Comparison of ENCODE assay signal across 9 mouse cellular contexts in the genomic region with DNA sequence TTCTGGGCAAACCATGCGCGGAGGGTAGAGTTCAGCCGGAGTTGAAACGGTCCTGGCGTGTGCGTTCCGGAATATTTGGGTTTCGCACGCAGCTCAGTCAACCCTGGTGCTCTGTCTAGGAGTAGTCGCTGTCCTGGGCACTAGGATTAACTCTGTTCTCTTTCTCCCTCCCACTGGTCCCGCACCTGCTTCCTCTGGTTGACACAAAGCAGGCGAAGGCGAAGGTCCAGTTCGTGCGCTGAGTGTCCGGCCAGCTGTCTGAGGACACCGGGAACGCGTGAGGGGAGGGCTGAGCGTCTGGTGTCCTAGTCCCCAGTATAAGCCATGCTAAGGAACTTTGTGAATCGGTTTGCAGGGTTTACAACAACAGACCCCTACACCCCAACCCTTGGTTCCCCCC. TPM values are rescaled to one million over a fixed set of nuclear protein-coding genes. Genes with fewer than 3 reads are reported as not detected.
DNase-seq lines count a peak whose midpoint lies in the region; ATAC-seq lines count a peak whose summit lies in the region.
"Had no signal": no experiment of that assay in that cellular context is flagged by ENCODE, and none has a peak within 500 bp of the region (broad histone marks: within the 10 kb centered on the region; RNA-seq: fewer than 3 reads in every experiment).

No protein-coding gene starts in this region.

- DNase-seq in adrenal gland, postnatal 14 days, result peak; percentile 17
- DNase-seq in adrenal gland, postnatal 4 days (ENCODE audit: low spot score in 2 of 2), result no peak
- DNase-seq in lung, postnatal 4 days, result no peak
- DNase-seq in limb, embryonic 10.5 days (ENCODE audit: low spot score), result peak; percentile 69
- DNase-seq in lung, adult 18-20 months, result no peak
- DNase-seq in right cerebral cortex, postnatal 36 days (ENCODE audit: low spot score in 2 of 2), result no peak

- no peak overlapping the region for H3K9ac ChIP-seq in lung, embryonic 16.5 days (ENCODE audit: low read length)
- no peak overlapping the region for H3K9ac ChIP-seq in stomach, embryonic 16.5 days (ENCODE audit: low read length)

- H3K27ac ChIP-seq in lung, embryonic 16.5 days (ENCODE audit: low read length), result no peak overlapping the region
- peak overlapping the region; percentile 83 for H3K27ac ChIP-seq in limb, embryonic 10.5 days
- H3K27ac ChIP-seq in stomach, embryonic 16.5 days (ENCODE audit: low read length), result no peak overlapping the region

- peaks cover 81% of the 10 kb centered on the region for H3K27me3 ChIP-seq in lung, embryonic 16.5 days (ENCODE audit: control insufficient read depth, insufficient read depth, low read depth, low read length)
- H3K27me3 ChIP-seq in limb, embryonic 10.5 days (ENCODE audit: low read depth, poor library complexity, severe bottlenecking), result 0 out of 2 replicates have a peak, but pooled peaks cover 5% of the 10 kb centered on the region
- peaks cover 63% of the 10 kb centered on the region for H3K27me3 ChIP-seq in stomach, embryonic 16.5 days (ENCODE audit: control insufficient read depth, insufficient read depth, low read length)

- 2% methylated on average over 21 of the region's 21 CpGs for WGBS in lung, embryonic 16.5 days
- WGBS in limb, embryonic 10.5 days, result under 1% methylated on average over 21 of the region's 21 CpGs
- 3% methylated on average over 21 of the region's 21 CpGs for WGBS in stomach, embryonic 16.5 days

- peak overlapping the region; percentile 10; the same call in 1 of the 2 replicates for H3K4me2 ChIP-seq in lung, embryonic 16.5 days (ENCODE audit: low read depth, low read length)
- peak overlapping the region; percentile 46 for H3K4me2 ChIP-seq in stomach, embryonic 16.5 days (ENCODE audit: low read depth, low read length)

- no peak for ATAC-seq in lung, embryonic 16.5 days (ENCODE audit: low read depth)
- ATAC-seq in stomach, embryonic 16.5 days (ENCODE audit: insufficient read depth, low FRiP score), result peak; percentile 33; the same call in 1 of the 2 replicates

- no peaks in the 10 kb centered on the region for H3K36me3 ChIP-seq in lung, embryonic 16.5 days (ENCODE audit: control insufficient read depth, insufficient read depth, low read length)
- no peaks in the 10 kb centered on the region for H3K36me3 ChIP-seq in limb, embryonic 10.5 days
- no peaks in the 10 kb centered on the region for H3K36me3 ChIP-seq in stomach, embryonic 16.5 days (ENCODE audit: control insufficient read depth, insufficient read depth, low read length)

- no peaks in the 10 kb centered on the region for H3K9me3 ChIP-seq in lung, embryonic 16.5 days (ENCODE audit: control insufficient read depth, low read length)
- H3K9me3 ChIP-seq in limb, embryonic 10.5 days (replicated peaks), result no peaks in the 10 kb centered on the region
- H3K9me3 ChIP-seq in stomach, embryonic 16.5 days (replicated peaks; ENCODE audit: control insufficient read depth, low read length), result no peaks in the 10 kb centered on the region

- peaks cover 3% of the 10 kb centered on the region; the same call in 1 of the 2 replicates for H3K4me1 ChIP-seq in lung, embryonic 16.5 days (replicated peaks; ENCODE audit: control insufficient read depth, insufficient read depth, low read length)
- H3K4me1 ChIP-seq in limb, embryonic 10.5 days, result peaks cover 65% of the 10 kb centered on the region
- H3K4me1 ChIP-seq in stomach, embryonic 16.5 days (ENCODE audit: control insufficient read depth, insufficient read depth, low read length), result 0 out of 2 replicates have a peak, but pooled peaks cover 2% of the 10 kb centered on the region

- H3K4me3 ChIP-seq in lung, embryonic 16.5 days (ENCODE audit: low read length), result no peak overlapping the region
- peak overlapping the region; percentile 54 for H3K4me3 ChIP-seq in limb, embryonic 10.5 days
- peak overlapping the region; percentile 28 for H3K4me3 ChIP-seq in stomach, embryonic 16.5 days (replicated peaks; ENCODE audit: low read length)

RNA-seq across cellular contexts. Expression of gene Twist1, which starts 10.0 kb away (rescaled TPM):
- 10.5 and 11.0 TPM in 2 replicates for total RNA-seq in adrenal gland, postnatal 14 days (2021)
- total RNA-seq in adrenal gland, postnatal 4 days (2021), result 10 to 100 TPM in 1 of 2 experiments, 1 to 10 TPM in 1; 9.1 to 10.0 TPM
- 0.38 and 0.41 TPM in 2 replicates for polyA plus RNA-seq in lung, embryonic 16.5 days (2015; fragmentation: Nextera tagmentation; extraction: Ambion mirVana)
- polyA plus RNA-seq in limb, embryonic 10.5 days (2016; fragmentation: Nextera tagmentation; extraction: Ambion mirVana), result 31.0 and 33.4 TPM in 2 replicates
- polyA plus RNA-seq in stomach, embryonic 16.5 days (2015; fragmentation: Nextera tagmentation; extraction: Ambion mirVana), result 1.5 TPM in 2 replicates

RNA-seq across cellular contexts. Expression of gene Ferd3l, which starts 39.3 kb away (rescaled TPM):
- total RNA-seq in adrenal gland, postnatal 14 days (2021), result not detected in 2 replicates
- not detected for total RNA-seq in adrenal gland, postnatal 4 days (2021)
- polyA plus RNA-seq in lung, embryonic 16.5 days (2015; fragmentation: Nextera tagmentation; extraction: Ambion mirVana), result not detected in 2 replicates
- not detected in 2 replicates for polyA plus RNA-seq in limb, embryonic 10.5 days (2016; fragmentation: Nextera tagmentation; extraction: Ambion mirVana)
- not detected in 2 replicates for polyA plus RNA-seq in stomach, embryonic 16.5 days (2015; fragmentation: Nextera tagmentation; extraction: Ambion mirVana)
- total RNA-seq: heart, postnatal 36 days had no signal

Comparison
In these comparisons a context has a peak if more than half of its experiments do, and no peak if none do; other contexts are left out.
1. DNase-seq: peak in adrenal gland, postnatal 14 days (single experiment) and limb, embryonic 10.5 days (single experiment); none in adrenal gland, postnatal 4 days (0 of 2), lung, postnatal 4 days (0 of 2), lung, adult 18-20 months (0 of 2) and right cerebral cortex, postnatal 36 days (0 of 2).
2. RNA of gene Twist1, which starts 10.0 kb away (polyA plus RNA-seq): 31.0 to 33.4 TPM in limb, embryonic 10.5 days; 1.5 TPM in stomach, embryonic 16.5 days and 0.38 to 0.41 TPM in lung, embryonic 16.5 days; every median in the first group is over 10 times any median in the second.